Mouse (Mus musculus) MEL (cell line): ENCODE measurements around the gene Pold1. TPM values are rescaled to one million over a fixed set of nuclear protein-coding genes. Genes with fewer than 3 reads are reported as not detected.

Experiments used
- DNase-seq: peaks from one replicate; pipeline ENCODE4 v3.0.0; 2011; ENCODE audit warnings: low read depth, low spot score
- H3K27ac ChIP-seq: 2 replicates; pipeline ENCODE4 v1.5.1; 2012; ENCODE audit warnings: low read depth, mild to moderate bottlenecking, control low read depth, low read length, moderate library complexity; ENCODE audit not compliant: control insufficient read depth
- H3K27me3 ChIP-seq, 2 experiments: fragments of 150-350 bp in 1 of 2; sonication (generic) in 1 of 2; 2 replicates each; pipeline ENCODE4 v1.6.1; 2012; ENCODE audit warnings: low read length in 2 of 2, mild to moderate bottlenecking in 2 of 2, improper control_type of control experiment in 1 of 2, moderate library complexity in 1 of 2; ENCODE audit not compliant: insufficient read depth in 2 of 2, control insufficient read depth in 1 of 2
- H3K36me3 ChIP-seq, 2 experiments: 2 replicates each; pipeline ENCODE4 v1.6.1; 2012 to 2014; ENCODE audit warnings: low read length in 2 of 2, improper control_type of control experiment in 1 of 2, inconsistent platforms in 1 of 2, mild to moderate bottlenecking in 1 of 2; ENCODE audit not compliant: insufficient read depth in 2 of 2, control insufficient read depth in 1 of 2
- H3K4me1 ChIP-seq, 2 experiments: fragments of 150-350 bp in 1 of 2; sonication (generic) in 1 of 2; 2 replicates each; pipeline ENCODE4 v1.6.1; 2012; ENCODE audit warnings: low read length in 2 of 2, improper control_type of control experiment in 1 of 2, mild to moderate bottlenecking in 1 of 2; ENCODE audit not compliant: insufficient read depth in 2 of 2, control insufficient read depth in 1 of 2
- H3K4me3 ChIP-seq, 2 experiments: fragments of 150-350 bp in 1 of 2; sonication (generic) in 1 of 2; 2 replicates each; pipeline ENCODE4 v1.5.1; 2012; ENCODE audit warnings: low read depth in 2 of 2, low read length in 2 of 2, mild to moderate bottlenecking in 2 of 2, moderate library complexity in 2 of 2, control low read depth in 1 of 2, improper control_type of control experiment in 1 of 2; ENCODE audit not compliant: control insufficient read depth in 1 of 2, insufficient read depth in 1 of 2
- H3K79me2 ChIP-seq: 2 replicates; pipeline ENCODE4 v1.6.1; 2012; ENCODE audit warnings: mild to moderate bottlenecking, low read length, moderate library complexity; ENCODE audit not compliant: control insufficient read depth, poor library complexity, insufficient read depth
- H3K9ac ChIP-seq: 2 replicates; pipeline ENCODE4 v1.6.1; 2012; ENCODE audit warnings: low read depth, mild to moderate bottlenecking, control low read depth, low read length, moderate library complexity; ENCODE audit not compliant: control insufficient read depth, poor library complexity, severe bottlenecking
- H3K9me3 ChIP-seq: fragments of 150-350 bp; sonication (generic); replicated peaks from 2 replicates; pipeline ENCODE4 v1.6.1; 2012; ENCODE audit warnings: mild to moderate bottlenecking, low read length, improper control_type of control experiment, moderate library complexity; ENCODE audit not compliant: insufficient read depth
- CHD2 ChIP-seq: IDR thresholded peaks from 2 replicates; pipeline ENCODE4 v1.6.1; 2011; ENCODE audit warnings: low read length, improper control_type of control experiment
- CTCF ChIP-seq, 3 experiments: IDR thresholded peaks in 2 of 3; conservative IDR thresholded peaks in 1 of 3; 2 replicates each; pipeline ENCODE4 v1.5.1; 2011 to 2012; ENCODE audit warnings: low read length in 3 of 3, low read depth in 2 of 3, mild to moderate bottlenecking in 2 of 3, improper control_type of control experiment in 1 of 3, inconsistent platforms in 1 of 3, mixed read lengths in 1 of 3, moderate library complexity in 1 of 3; ENCODE audit not compliant: control insufficient read depth in 1 of 3, insufficient read depth in 1 of 3, poor library complexity in 1 of 3, severe bottlenecking in 1 of 3
- ELF1 ChIP-seq: IDR thresholded peaks from 2 replicates; pipeline ENCODE4 v1.6.1; 2014; ENCODE audit warnings: low read depth, mild to moderate bottlenecking, inconsistent platforms, low read length, improper control_type of control experiment, moderate library complexity
- EP300 ChIP-seq, 2 experiments: IDR thresholded peaks; 2 replicates each; pipeline ENCODE4 v1.6.1; 2011; ENCODE audit warnings: improper control_type of control experiment in 2 of 2, low read length in 2 of 2, low read depth in 1 of 2, mild to moderate bottlenecking in 1 of 2
- GABPA ChIP-seq: IDR thresholded peaks from 2 replicates; pipeline ENCODE4 v1.6.1; 2012; ENCODE audit warnings: low read depth, mild to moderate bottlenecking, inconsistent platforms, low read length, improper control_type of control experiment, moderate library complexity
- GATA1 ChIP-seq: IDR thresholded peaks from 2 replicates; pipeline ENCODE4 v1.6.1; 2011; ENCODE audit warnings: low read depth, low read length, improper control_type of control experiment
- JUND ChIP-seq: IDR thresholded peaks from 2 replicates; pipeline ENCODE4 v1.6.1; 2011; ENCODE audit warnings: low read depth, mild to moderate bottlenecking, improper control_type of control experiment, low read length
- MAFK ChIP-seq: IDR thresholded peaks from 2 replicates; pipeline ENCODE4 v1.6.1; 2011; ENCODE audit warnings: low read depth, mild to moderate bottlenecking, low read length, improper control_type of control experiment, borderline replicate concordance
- MAZ ChIP-seq: IDR thresholded peaks from 2 replicates; pipeline ENCODE4 v1.6.1; 2012; ENCODE audit warnings: low read depth, mild to moderate bottlenecking, inconsistent platforms, low read length, improper control_type of control experiment
- MXI1 ChIP-seq: IDR thresholded peaks from 2 replicates; pipeline ENCODE4 v1.6.1; 2011; ENCODE audit warnings: mild to moderate bottlenecking, low read depth, low read length, improper control_type of control experiment
- MYC ChIP-seq: IDR thresholded peaks from 2 replicates; pipeline ENCODE4 v1.6.1; 2011; ENCODE audit warnings: low read depth, mild to moderate bottlenecking, low read length, improper control_type of control experiment, moderate library complexity
- NRF1 ChIP-seq: IDR thresholded peaks from 2 replicates; pipeline ENCODE4 v1.6.1; 2014; ENCODE audit warnings: low read depth, mild to moderate bottlenecking, inconsistent platforms, low read length, improper control_type of control experiment, moderate library complexity; ENCODE audit not compliant: poor library complexity, insufficient read depth, severe bottlenecking
- POLR2A ChIP-seq, 2 experiments: IDR thresholded peaks; 2 replicates each; pipeline ENCODE4 v1.6.1; 2011 to 2012; ENCODE audit warnings: low read length in 2 of 2, mild to moderate bottlenecking in 2 of 2, control low read depth in 1 of 2, improper control_type of control experiment in 1 of 2, low read depth in 1 of 2, moderate library complexity in 1 of 2; ENCODE audit not compliant: control insufficient read depth in 1 of 2, insufficient read depth in 1 of 2, poor library complexity in 1 of 2
- POLR2AphosphoS2 ChIP-seq: IDR thresholded peaks from 2 replicates; pipeline ENCODE4 v1.6.1; 2011; ENCODE audit warnings: low read length, improper control_type of control experiment
- RAD21 ChIP-seq: IDR thresholded peaks from 2 replicates; pipeline ENCODE4 v1.6.1; 2011; ENCODE audit warnings: mild to moderate bottlenecking, low read depth, low read length, improper control_type of control experiment
- RCOR1 ChIP-seq: IDR thresholded peaks from 2 replicates; pipeline ENCODE4 v1.6.1; 2012; ENCODE audit warnings: low read depth, mild to moderate bottlenecking, inconsistent platforms, low read length, improper control_type of control experiment
- SMC3 ChIP-seq: IDR thresholded peaks from 2 replicates; pipeline ENCODE4 v1.6.1; 2011; ENCODE audit warnings: low read depth, low read length, improper control_type of control experiment
- TBP ChIP-seq: IDR thresholded peaks from 2 replicates; pipeline ENCODE4 v1.8.0; 2011; ENCODE audit warnings: low read depth, low read length, improper control_type of control experiment
- UBTF ChIP-seq: IDR thresholded peaks from 2 replicates; pipeline ENCODE4 v1.6.1; 2012; ENCODE audit warnings: low read depth, mild to moderate bottlenecking, inconsistent platforms, low read length, improper control_type of control experiment, moderate library complexity, borderline replicate concordance; ENCODE audit not compliant: insufficient read depth
- USF1 ChIP-seq: IDR thresholded peaks from 2 replicates; pipeline ENCODE4 v1.6.1; 2014; ENCODE audit warnings: low read depth, mild to moderate bottlenecking, inconsistent platforms, low read length, improper control_type of control experiment, moderate library complexity
- USF2 ChIP-seq, 2 experiments: IDR thresholded peaks; 2 replicates each; pipeline ENCODE4 v1.6.1; 2011 to 2012; ENCODE audit warnings: improper control_type of control experiment in 2 of 2, low read length in 2 of 2, borderline replicate concordance in 1 of 2, inconsistent platforms in 1 of 2, low read depth in 1 of 2, mild to moderate bottlenecking in 1 of 2; ENCODE audit not compliant: insufficient read depth in 1 of 2
- ZMIZ1 ChIP-seq: IDR thresholded peaks from 2 replicates; pipeline ENCODE4 v1.6.1; 2012; ENCODE audit warnings: low read depth, mild to moderate bottlenecking, inconsistent platforms, low read length, improper control_type of control experiment, moderate library complexity
- polyA plus RNA-seq, 2 experiments: library from polyadenylated mRNA; stranded (reverse) in 1 of 2; unstranded in 1 of 2; fragments of >175 nt in 1 of 2; fragments of >200 nt in 1 of 2; gene quantifications; 2 replicates each; pipeline versions ENCODE4 v1.2.1 to v1.2.4; 2012; ENCODE audit warnings: low replicate concordance in 2 of 2, low read depth in 1 of 2; ENCODE audit not compliant: insufficient read length in 2 of 2, insufficient read depth in 1 of 2, missing spikeins in 1 of 2
- total RNA-seq: library from RNA; depleted of rRNA; stranded (reverse); fragments of 300-350 nt; gene quantifications from 2 replicates; pipeline ENCODE4 v1.2.3, GENCODE M21; 2012

Gene Pold1
- total and polyA plus RNA-seq, 3 experiments = 87.8 to 104 TPM; not detected in 1

GRCm38 (mm10) chr7:44486927-44487575 lies 61.6 kb downstream of the Pold1 start:
- Histone ChIP-seq H3K4me1 (peaks cover 4 to 13% of the 10 kb centered on the region in 2 experiments), H3K36me3 (peaks cover 0 to 6% of the 10 kb centered on the region in 2 experiments; a peak in 2 of 4 replicates), H3K27ac (no peak overlapping the region), H3K79me2 (no peaks in the 10 kb centered on the region), H3K4me3 (no peak overlapping the region), H3K9me3 (no peaks in the 10 kb centered on the region), H3K9ac (no peak overlapping the region), H3K27me3 (no peaks in the 10 kb centered on the region)
- no peak for DNase-seq
- 0 out of 2 replicates have a peak, but pooled peaks have one; percentile 33 for TF ChIP-seq POLR2AphosphoS2
- TF ChIP-seq TBP = no peak

DNA sequence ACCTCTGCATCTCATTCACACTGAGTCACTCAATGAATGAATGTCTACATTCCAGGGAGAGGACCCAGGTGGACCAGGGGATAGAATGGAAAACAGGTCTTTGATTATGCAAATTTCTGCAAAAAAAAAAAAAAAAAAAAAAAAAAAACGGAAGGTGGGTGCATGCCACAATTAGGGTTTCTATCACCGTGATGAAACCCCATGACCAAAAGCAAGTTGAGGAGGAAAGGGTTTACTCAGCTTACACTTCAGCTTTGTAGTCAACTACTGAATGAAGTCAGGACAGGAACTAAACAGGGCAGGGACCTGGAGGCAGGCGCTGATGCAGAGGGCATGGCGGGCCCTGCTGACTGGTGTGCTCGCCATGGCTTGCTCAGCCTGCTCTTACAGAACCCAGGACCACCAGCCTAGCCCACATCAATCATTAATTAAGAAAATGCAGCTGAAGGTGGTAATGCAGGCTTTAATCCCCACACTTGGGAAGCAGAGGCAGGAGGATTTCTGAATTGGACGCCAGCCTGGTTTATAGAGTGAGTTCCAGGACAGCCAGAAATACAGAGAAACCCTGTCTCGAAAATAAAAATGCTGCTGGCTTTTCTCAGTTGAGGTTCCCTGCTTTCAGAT lies 63.0 kb downstream of the Pold1 start:
- no peak overlapping the region for H3K9ac ChIP-seq
- H3K4me1 ChIP-seq = peaks cover 4 to 23% of the 10 kb centered on the region in 2 experiments
- no peaks in the 10 kb centered on the region for H3K9me3 ChIP-seq
- no peak for DNase-seq
- no peaks in the 10 kb centered on the region for H3K79me2 ChIP-seq
- H3K27ac ChIP-seq = no peak overlapping the region
- no peak for TF ChIP-seq RAD21
- no peak for TF ChIP-seq MXI1
- TF ChIP-seq NRF1 = no peak
- no peak for TF ChIP-seq GATA1
- no peak for TF ChIP-seq MAFK
- TF ChIP-seq ZMIZ1 = no peak
- no peak for TF ChIP-seq MAZ
- TF ChIP-seq GABPA = no peak
- no peaks in the 10 kb centered on the region for H3K27me3 ChIP-seq
- no peak overlapping the region for H3K4me3 ChIP-seq
- H3K36me3 ChIP-seq = peaks cover 0 to 6% of the 10 kb centered on the region in 2 experiments; a peak in 2 of 4 replicates

DNA sequence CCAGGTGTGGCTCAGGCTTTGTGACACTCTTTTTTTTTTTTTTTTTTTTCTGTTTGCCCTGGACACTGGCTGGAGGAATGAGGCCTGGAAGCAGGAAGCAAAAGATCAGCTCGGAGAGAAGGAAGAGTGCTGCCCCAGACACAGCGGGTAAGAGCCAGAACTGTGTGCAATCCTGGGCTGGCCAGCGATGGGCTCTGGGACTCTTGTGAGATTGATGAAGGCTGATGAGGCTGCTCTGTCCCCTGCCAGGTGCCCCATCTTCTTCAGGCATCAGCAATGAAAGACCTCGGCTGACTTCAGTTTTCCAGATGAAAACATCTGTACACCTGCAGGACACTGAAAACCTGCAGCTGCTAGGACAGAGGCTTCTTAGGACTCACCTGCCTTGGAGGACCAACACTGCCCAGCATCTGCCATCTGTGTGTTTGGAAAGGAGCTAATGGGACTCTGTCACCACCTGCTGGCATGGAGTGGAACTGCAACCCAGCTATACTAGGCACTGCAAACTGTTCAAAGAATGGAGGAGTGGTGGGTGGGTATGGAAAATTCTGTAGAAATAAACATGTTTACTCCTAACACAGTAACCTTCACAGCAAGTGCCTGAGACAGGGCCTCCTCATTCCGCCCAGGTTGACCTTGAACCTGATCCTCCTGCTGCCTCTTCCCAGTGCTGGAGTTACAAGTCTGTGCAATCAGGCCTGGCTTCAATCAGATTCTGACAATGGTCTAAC lies 63.6 kb downstream of the Pold1 start:
- Histone ChIP-seq H3K79me2 (no peaks in the 10 kb centered on the region), H3K36me3 (peaks cover 0 to 6% of the 10 kb centered on the region in 2 experiments; a peak in 2 of 4 replicates), H3K4me3 (no peak overlapping the region), H3K27me3 (no peaks in the 10 kb centered on the region), H3K4me1 (peaks cover 4 to 28% of the 10 kb centered on the region in 2 experiments), H3K9ac (no peak overlapping the region), H3K27ac (no peak overlapping the region), H3K9me3 (no peaks in the 10 kb centered on the region)
- DNase-seq = peak; percentile 75
- TF ChIP-seq POLR2A (IDR thresholded peaks at IDR 0.05; ENCODE audit: control insufficient read depth in 1 of 2, insufficient read depth in 1 of 2, low read depth in 1 of 2, low read length in 2 of 2, poor library complexity in 1 of 2) (no peak), SMC3 (peak; percentile 66), MAFK (no peak), MYC (no peak), JUND (no peak), CHD2 (no peak), TBP (no peak), USF2 (IDR thresholded peaks at IDR 0.05; ENCODE audit: borderline replicate concordance in 1 of 2, insufficient read depth in 1 of 2, low read depth in 1 of 2, low read length in 2 of 2) (no peak), CTCF (IDR thresholded peaks at IDR 0.05 in 2 of 3, conservative IDR thresholded peaks at IDR 0.05 in 1 of 3; ENCODE audit: control insufficient read depth in 1 of 3, insufficient read depth in 1 of 3, low read depth in 2 of 3, low read length in 3 of 3, poor library complexity in 1 of 3, severe bottlenecking in 1 of 3) (peak; percentile 67 to 99 (median 67)), EP300 (IDR thresholded peaks at IDR 0.05; ENCODE audit: low read depth in 1 of 2, low read length in 2 of 2) (no peak), MXI1 (no peak), ELF1 (no peak), UBTF (no peak), RCOR1 (no peak), USF1 (no peak), RAD21 (peak; percentile 73)
